Mouse (Mus musculus): ENCODE data around the gene Ano5. TPM values are rescaled to one million over a fixed set of nuclear protein-coding genes. Genes with fewer than 3 reads are reported as not detected.

Gene Ano5
- polyA plus RNA-seq, 1 experiment from 2014 or later = 0.16 TPM

DNA sequence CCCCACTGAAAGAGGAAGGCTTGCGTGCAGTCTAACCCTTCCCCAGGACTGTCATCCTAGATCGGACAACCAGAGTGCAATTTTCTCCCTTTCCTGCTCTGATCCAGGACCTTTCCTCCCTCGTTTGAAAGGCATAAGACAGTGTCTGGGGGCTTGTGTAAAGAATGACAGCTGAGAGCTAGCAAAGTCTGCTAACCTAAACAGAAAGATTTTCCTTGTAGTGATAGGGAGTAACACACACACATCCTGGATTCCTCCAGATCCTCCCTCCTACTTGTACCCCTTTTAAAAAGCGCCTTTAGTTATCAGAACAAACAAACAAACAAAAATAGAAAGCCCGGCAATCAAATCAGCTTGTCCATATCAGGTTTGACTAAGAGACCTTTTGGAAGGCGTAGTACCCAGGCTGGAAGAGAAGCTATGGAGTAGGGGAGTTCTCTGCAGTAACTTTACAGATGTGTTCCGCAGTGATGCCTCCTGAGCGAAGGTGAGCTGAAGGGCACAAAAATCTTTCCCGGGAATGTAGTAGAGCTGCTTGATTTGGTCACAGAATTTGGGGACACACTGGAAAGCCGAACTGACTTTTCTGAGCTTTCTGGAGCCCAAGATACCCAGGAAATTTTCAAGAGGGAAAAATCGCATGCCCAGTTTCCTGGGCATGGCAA lies 114.9 kb downstream of the Ano5 start:
- peak overlapping the region; percentile 45 for H3K9ac ChIP-seq (ENCODE audit: low read length)
- H3K9me3 ChIP-seq (ENCODE audit: control insufficient read depth, low read length) = no peaks in the 10 kb centered on the region
- H3K36me3 ChIP-seq (ENCODE audit: control insufficient read depth, insufficient read depth, low read length) = no peaks in the 10 kb centered on the region
- H3K27me3 ChIP-seq (ENCODE audit: control insufficient read depth, insufficient read depth, low read length) = peaks cover 64% of the 10 kb centered on the region
- ATAC-seq (replicated peaks; ENCODE audit: low FRiP score) = no peak
- peak overlapping the region; percentile 16 for H3K4me3 ChIP-seq (ENCODE audit: low read depth, low read length)
- peak overlapping the region; percentile 60; the same call in 1 of the 2 replicates for H3K27ac ChIP-seq (ENCODE audit: low read depth, low read length)
- WGBS = 2% methylated on average over 11 of the region's 11 CpGs
- H3K4me1 ChIP-seq (replicated peaks; ENCODE audit: control insufficient read depth, insufficient read depth, low read length) = peaks cover 2% of the 10 kb centered on the region; the same call in 1 of the 2 replicates
- H3K4me2 ChIP-seq (ENCODE audit: low read depth, low read length, severe bottlenecking) = peak overlapping the region; percentile 45
- DNase-seq (ENCODE audit: low spot score) = no peak

DNA sequence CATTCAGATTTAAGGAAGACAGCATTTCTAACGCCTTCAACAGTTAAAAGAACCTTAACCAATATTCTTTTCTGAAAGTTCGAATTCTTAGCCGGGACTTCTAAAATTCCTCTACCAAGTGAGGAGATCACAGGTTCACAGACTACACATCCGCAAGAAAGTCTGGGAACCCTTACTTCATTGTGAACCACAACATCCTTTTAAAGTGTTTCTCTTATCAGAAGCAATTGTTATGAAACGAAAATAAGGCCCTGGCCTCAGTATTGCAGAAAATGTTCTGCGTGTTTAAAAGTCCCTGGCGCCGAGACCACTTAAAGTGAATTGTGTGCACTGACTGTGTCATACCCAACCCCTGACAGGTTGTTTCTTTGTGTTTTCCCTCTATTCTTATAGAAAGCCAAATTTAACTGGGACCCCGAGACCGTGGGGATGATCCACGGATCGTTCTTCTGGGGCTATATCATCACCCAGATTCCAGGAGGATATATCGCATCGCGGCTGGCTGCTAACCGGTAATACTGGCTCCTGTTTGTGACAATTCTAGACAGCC lies 115.7 kb downstream of the Ano5 start:
- peaks cover 2% of the 10 kb centered on the region; the same call in 1 of the 2 replicates for H3K4me1 ChIP-seq (replicated peaks; ENCODE audit: control insufficient read depth, insufficient read depth, low read length)
- H3K4me2 ChIP-seq (ENCODE audit: low read depth, low read length, severe bottlenecking) = peak overlapping the region; percentile 45
- ATAC-seq (replicated peaks; ENCODE audit: low FRiP score) (no peak), DNase-seq (ENCODE audit: low spot score) (no peak)
- H3K4me3 ChIP-seq (ENCODE audit: low read depth, low read length) = peak overlapping the region; percentile 16
- H3K36me3 ChIP-seq (ENCODE audit: control insufficient read depth, insufficient read depth, low read length) = no peaks in the 10 kb centered on the region
- H3K27ac ChIP-seq (ENCODE audit: low read depth, low read length) = peak overlapping the region; percentile 63
- no peaks in the 10 kb centered on the region for H3K9me3 ChIP-seq (ENCODE audit: control insufficient read depth, low read length)
- WGBS = under 1% methylated on average over 16 of the region's 16 CpGs
- peaks cover 61% of the 10 kb centered on the region for H3K27me3 ChIP-seq (ENCODE audit: control insufficient read depth, insufficient read depth, low read length)
- H3K9ac ChIP-seq (ENCODE audit: low read length) = peak overlapping the region; percentile 44; the same call in 1 of the 2 replicates

DNA sequence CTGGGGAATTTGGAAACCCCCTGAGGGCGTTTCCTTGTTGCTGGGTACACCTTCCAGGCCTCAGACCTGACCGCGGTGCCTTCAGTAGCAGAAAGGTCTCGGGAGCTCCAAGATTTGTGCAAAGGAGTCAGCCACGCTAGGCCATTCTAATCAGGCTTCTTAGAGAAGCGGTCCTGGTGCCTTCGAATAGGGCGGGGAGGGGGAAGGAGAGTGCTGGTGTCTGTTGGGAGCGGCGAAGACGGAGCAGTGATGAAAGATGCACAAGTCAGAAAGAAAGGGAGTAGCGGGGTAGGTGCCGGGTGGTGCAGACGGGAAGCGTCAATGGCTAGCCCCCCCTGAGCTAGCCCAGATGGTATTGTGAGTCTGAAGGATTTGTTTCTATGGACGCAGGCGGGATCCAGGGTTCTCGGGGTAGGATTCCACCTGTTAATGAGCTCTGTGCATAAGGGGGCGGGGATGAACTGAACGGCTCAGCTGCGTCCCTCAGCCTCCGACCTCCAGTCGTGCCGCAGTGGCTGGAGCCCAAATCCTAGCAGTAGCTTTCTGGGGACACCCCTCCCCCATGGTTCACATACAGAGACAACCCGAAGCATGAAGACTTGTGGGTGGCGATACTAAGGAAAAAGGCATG lies 116.3 kb downstream of the Ano5 start:
- Histone ChIP-seq H3K9me3 (ENCODE audit: control insufficient read depth, low read length) (no peaks in the 10 kb centered on the region), H3K9ac (ENCODE audit: low read length) (peak overlapping the region; percentile 44; the same call in 1 of the 2 replicates), H3K27ac (ENCODE audit: low read depth, low read length) (peak overlapping the region; percentile 63), H3K4me3 (ENCODE audit: low read depth, low read length) (peak overlapping the region; percentile 16), H3K27me3 (ENCODE audit: control insufficient read depth, insufficient read depth, low read length) (peaks cover 55% of the 10 kb centered on the region), H3K36me3 (ENCODE audit: control insufficient read depth, insufficient read depth, low read length) (no peaks in the 10 kb centered on the region), H3K4me1 (replicated peaks; ENCODE audit: control insufficient read depth, insufficient read depth, low read length) (peaks cover 2% of the 10 kb centered on the region; the same call in 1 of the 2 replicates), H3K4me2 (ENCODE audit: low read depth, low read length, severe bottlenecking) (peak overlapping the region; percentile 45)
- peak; percentile 77 for DNase-seq (ENCODE audit: low spot score)
- under 1% methylated on average over 26 of the region's 26 CpGs for WGBS
- ATAC-seq (replicated peaks; ENCODE audit: low FRiP score) = peak; percentile 87

DNA sequence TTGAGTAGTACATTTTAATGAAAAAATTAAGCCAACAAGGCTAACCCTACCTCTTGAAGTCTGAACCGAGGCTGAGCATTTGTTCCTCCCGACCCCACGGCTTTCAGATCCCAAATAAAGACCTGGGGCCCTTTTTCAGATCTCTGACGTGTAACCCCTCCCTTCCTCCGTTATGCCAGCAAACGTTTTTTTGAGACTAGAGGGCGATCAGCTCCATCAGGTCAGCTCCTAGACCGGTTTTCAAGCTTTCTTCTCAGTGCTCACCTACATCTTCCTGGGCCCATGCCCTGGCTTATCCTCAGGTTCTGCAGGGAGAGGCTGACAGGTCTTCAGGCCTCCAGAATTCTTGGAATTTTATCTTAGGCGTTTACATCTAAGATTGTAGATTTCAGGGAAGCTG lies 116.8 kb downstream of the Ano5 start:
- no peaks in the 10 kb centered on the region for H3K36me3 ChIP-seq (ENCODE audit: control insufficient read depth, insufficient read depth, low read length)
- no peaks in the 10 kb centered on the region; the same call in 1 of the 2 replicates for H3K4me1 ChIP-seq (replicated peaks; ENCODE audit: control insufficient read depth, insufficient read depth, low read length)
- no peak overlapping the region; the same call in 1 of the 2 replicates for H3K9ac ChIP-seq (ENCODE audit: low read length)
- peak overlapping the region; percentile 16 for H3K4me3 ChIP-seq (ENCODE audit: low read depth, low read length)
- no peaks in the 10 kb centered on the region for H3K9me3 ChIP-seq (ENCODE audit: control insufficient read depth, low read length)
- DNase-seq (ENCODE audit: low spot score) (peak; percentile 51), ATAC-seq (replicated peaks; ENCODE audit: low FRiP score) (0 out of 2 replicates have a peak, but pooled peaks have one; percentile 12)
- peak overlapping the region; percentile 45; the same call in 1 of the 2 replicates for H3K4me2 ChIP-seq (ENCODE audit: low read depth, low read length, severe bottlenecking)
- WGBS = under 1% methylated on average over 9 of the region's 9 CpGs
- peaks cover 49% of the 10 kb centered on the region for H3K27me3 ChIP-seq (ENCODE audit: control insufficient read depth, insufficient read depth, low read length)
- peak overlapping the region; percentile 63; the same call in 1 of the 2 replicates for H3K27ac ChIP-seq (ENCODE audit: low read depth, low read length)

DNA sequence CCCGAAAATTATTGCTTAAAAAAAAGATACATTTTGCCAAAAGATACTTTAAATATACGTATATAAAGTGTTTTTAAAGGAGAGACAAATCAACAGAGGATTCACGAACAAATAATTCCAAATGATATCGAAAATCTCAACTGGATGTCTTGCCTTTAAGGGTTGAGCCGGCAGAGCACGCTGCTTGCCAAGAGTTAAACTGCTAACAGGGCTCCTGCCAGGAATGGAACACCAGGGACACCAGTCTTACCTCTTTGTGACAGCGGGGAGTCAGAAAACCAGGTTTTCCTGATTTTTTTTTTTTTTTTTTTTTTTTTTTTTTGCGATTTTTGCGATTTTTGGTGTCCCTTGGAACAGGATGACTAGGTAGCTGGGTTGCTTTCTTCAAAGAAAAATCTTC lies 117.5 kb downstream of the Ano5 start:
- no peak for DNase-seq (ENCODE audit: low spot score)
- H3K9me3 ChIP-seq (ENCODE audit: control insufficient read depth, low read length) = no peaks in the 10 kb centered on the region
- H3K36me3 ChIP-seq (ENCODE audit: control insufficient read depth, insufficient read depth, low read length) = no peaks in the 10 kb centered on the region
- H3K4me2 ChIP-seq (ENCODE audit: low read depth, low read length, severe bottlenecking) = no peak overlapping the region
- H3K4me3 ChIP-seq (ENCODE audit: low read depth, low read length) = no peak overlapping the region
- under 1% methylated on average over 9 of the region's 9 CpGs for WGBS
- H3K27ac ChIP-seq (ENCODE audit: low read depth, low read length) = no peak overlapping the region
- ATAC-seq (replicated peaks; ENCODE audit: low FRiP score) = no peak
- peaks cover 2% of the 10 kb centered on the region; the same call in 1 of the 2 replicates for H3K4me1 ChIP-seq (replicated peaks; ENCODE audit: control insufficient read depth, insufficient read depth, low read length)
- no peak overlapping the region for H3K9ac ChIP-seq (ENCODE audit: low read length)
- H3K27me3 ChIP-seq (ENCODE audit: control insufficient read depth, insufficient read depth, low read length) = peaks cover 48% of the 10 kb centered on the region

DNA sequence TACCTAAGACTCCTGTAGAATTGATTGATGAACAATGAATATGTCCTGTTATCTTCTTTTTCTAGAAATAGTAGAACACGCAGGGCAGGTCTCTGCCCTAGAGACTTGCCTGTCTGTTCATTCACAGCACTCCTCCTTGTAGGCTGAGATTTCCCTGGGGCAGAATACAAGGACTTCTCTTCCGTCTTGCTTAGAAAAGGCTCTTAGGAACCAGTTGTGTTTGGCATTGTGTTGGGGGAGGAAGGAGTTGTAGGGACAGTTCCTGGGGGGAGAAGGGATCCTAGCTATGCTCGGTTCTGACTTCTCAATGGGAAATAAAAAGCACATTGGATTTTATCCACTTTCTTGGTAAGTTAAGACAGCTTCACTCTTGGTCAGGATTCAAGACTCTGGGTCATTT lies 118.4 kb downstream of the Ano5 start:
- peaks cover 2% of the 10 kb centered on the region; the same call in 1 of the 2 replicates for H3K4me1 ChIP-seq (replicated peaks; ENCODE audit: control insufficient read depth, insufficient read depth, low read length)
- H3K9me3 ChIP-seq (ENCODE audit: control insufficient read depth, low read length) = no peaks in the 10 kb centered on the region
- WGBS = 0% methylated on average over 3 of the region's 3 CpGs
- no peak overlapping the region for H3K4me3 ChIP-seq (ENCODE audit: low read depth, low read length)
- no peaks in the 10 kb centered on the region for H3K36me3 ChIP-seq (ENCODE audit: control insufficient read depth, insufficient read depth, low read length)
- DNase-seq (ENCODE audit: low spot score) = no peak
- peaks cover 39% of the 10 kb centered on the region for H3K27me3 ChIP-seq (ENCODE audit: control insufficient read depth, insufficient read depth, low read length)
- 0 out of 2 replicates have a peak overlapping the region, but pooled peaks have one; percentile 8 for H3K9ac ChIP-seq (ENCODE audit: low read length)
- 0 out of 2 replicates have a peak overlapping the region, but pooled peaks have one; percentile 21 for H3K4me2 ChIP-seq (ENCODE audit: low read depth, low read length, severe bottlenecking)
- H3K27ac ChIP-seq (ENCODE audit: low read depth, low read length) = no peak overlapping the region
- no peak for ATAC-seq (replicated peaks; ENCODE audit: low FRiP score)

DNA sequence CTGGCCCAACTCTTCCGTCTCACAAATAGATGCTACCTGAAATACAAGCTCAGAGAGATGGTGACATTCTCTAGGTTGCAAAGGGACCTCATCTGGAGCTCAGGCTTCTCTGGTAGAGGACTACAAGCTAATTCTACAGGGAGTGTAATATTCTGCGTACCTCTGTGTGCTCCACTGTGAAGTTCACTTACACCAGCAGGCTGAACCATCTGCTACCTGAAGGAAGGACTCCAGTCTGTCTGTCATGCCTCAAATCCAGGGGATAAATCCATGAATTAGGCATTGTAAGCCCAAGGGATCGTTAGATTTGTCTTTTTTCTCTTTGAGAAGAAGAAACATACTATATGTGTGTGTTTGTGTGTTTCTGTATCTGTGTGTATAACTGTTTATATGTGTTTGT lies 120.3 kb downstream of the Ano5 start:
- Histone ChIP-seq H3K4me2 (ENCODE audit: low read depth, low read length, severe bottlenecking) (no peak overlapping the region), H3K4me3 (ENCODE audit: low read depth, low read length) (no peak overlapping the region), H3K9me3 (ENCODE audit: control insufficient read depth, low read length) (no peaks in the 10 kb centered on the region), H3K4me1 (replicated peaks; ENCODE audit: control insufficient read depth, insufficient read depth, low read length) (peaks cover 2% of the 10 kb centered on the region; the same call in 1 of the 2 replicates), H3K27me3 (ENCODE audit: control insufficient read depth, insufficient read depth, low read length) (peaks cover 21% of the 10 kb centered on the region), H3K36me3 (ENCODE audit: control insufficient read depth, insufficient read depth, low read length) (no peaks in the 10 kb centered on the region), H3K9ac (ENCODE audit: low read length) (no peak overlapping the region), H3K27ac (ENCODE audit: low read depth, low read length) (no peak overlapping the region)
- WGBS = 59% methylated on average over 3 of the region's 3 CpGs
- ATAC-seq (replicated peaks; ENCODE audit: low FRiP score) (no peak), DNase-seq (ENCODE audit: low spot score) (no peak)

DNA sequence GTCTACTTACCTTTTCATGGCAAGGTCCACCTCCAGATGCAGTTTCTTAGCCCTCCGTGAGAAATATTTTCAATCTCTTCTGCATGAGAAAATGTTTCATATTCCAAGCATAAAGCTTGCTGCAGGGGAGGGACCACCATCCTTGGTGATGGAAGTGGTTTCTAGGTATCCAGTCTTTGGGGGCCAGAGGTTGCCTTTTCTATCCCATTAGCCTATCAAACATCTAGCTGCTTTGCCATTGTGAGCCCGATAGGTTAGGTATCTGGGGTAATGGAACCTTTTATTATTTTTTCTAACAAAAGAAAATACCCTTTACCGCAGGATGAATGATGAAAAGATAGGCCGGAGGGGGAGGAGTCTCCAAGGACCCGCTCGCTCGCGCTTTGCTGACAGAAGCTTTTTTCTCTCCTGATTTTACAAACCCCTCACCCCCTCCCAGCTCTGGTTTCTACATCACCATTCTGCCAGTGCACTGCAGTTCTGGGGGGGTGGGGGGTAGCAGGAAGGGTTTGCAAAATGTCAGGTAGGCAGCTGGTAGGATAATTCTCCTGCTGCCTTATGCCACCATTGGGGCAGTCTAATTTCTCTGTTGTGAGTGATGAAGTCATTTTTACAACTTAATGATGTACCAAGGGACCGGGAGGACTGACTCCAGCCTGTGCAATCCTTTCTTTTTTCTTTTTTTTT lies 121.9 kb downstream of the Ano5 start:
- peaks cover 2% of the 10 kb centered on the region; the same call in 1 of the 2 replicates for H3K4me1 ChIP-seq (replicated peaks; ENCODE audit: control insufficient read depth, insufficient read depth, low read length)
- ATAC-seq (replicated peaks; ENCODE audit: low FRiP score) = peak; percentile 63
- 4% methylated on average over 9 of the region's 9 CpGs for WGBS
- no peak overlapping the region for H3K9ac ChIP-seq (ENCODE audit: low read length)
- no peaks in the 10 kb centered on the region for H3K36me3 ChIP-seq (ENCODE audit: control insufficient read depth, insufficient read depth, low read length)
- DNase-seq (ENCODE audit: low spot score) = peak; percentile 55
- no peak overlapping the region for H3K4me3 ChIP-seq (ENCODE audit: low read depth, low read length)
- H3K27ac ChIP-seq (ENCODE audit: low read depth, low read length) = peak overlapping the region; percentile 51; the same call in 1 of the 2 replicates
- peaks cover 11% of the 10 kb centered on the region for H3K27me3 ChIP-seq (ENCODE audit: control insufficient read depth, insufficient read depth, low read length)
- peak overlapping the region; percentile 15; the same call in 1 of the 2 replicates for H3K4me2 ChIP-seq (ENCODE audit: low read depth, low read length, severe bottlenecking)
- H3K9me3 ChIP-seq (ENCODE audit: control insufficient read depth, low read length) = no peaks in the 10 kb centered on the region

Data from forebrain, embryonic 11.5 days (tissue).